ENCODE assay signal across 21 mouse cellular contexts in the genomic region with DNA sequence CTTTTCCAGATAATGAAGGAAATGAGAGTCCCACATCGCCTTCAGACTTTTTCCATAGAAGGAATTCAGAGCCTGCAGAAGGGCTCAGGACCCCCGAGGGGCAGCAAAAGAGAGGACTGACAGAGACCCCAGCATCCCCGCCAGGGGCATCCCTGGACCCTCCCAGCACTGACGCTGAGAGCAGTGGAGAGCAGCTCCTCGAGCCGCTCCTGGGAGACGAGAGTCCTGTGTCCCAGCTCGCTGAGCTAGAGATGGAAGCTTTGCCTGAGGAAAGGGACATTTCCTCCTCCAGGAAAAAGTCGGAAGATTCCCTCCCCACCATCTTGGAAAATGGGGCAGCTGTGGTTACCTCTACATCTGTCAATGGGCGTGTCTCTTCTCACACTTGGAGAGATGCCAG. TPM values are rescaled to one million over a fixed set of nuclear protein-coding genes. Genes with fewer than 3 reads are reported as not detected.
DNase-seq lines count a peak whose midpoint lies in the region; ATAC-seq and TF ChIP-seq lines count a peak whose summit lies in the region.
"Had no signal": no experiment of that assay in that cellular context is flagged by ENCODE, and none has a peak within 500 bp of the region (broad histone marks: within the 10 kb centered on the region; RNA-seq: fewer than 3 reads in every experiment).

No protein-coding gene starts in this region.

- H3K36me3 ChIP-seq in liver, embryonic 11.5 days (ENCODE audit: control insufficient read depth, insufficient read depth, low read length) = peaks cover 51% of the 10 kb centered on the region
- H3K36me3 ChIP-seq in E14TG2a.4 (ENCODE audit: insufficient read depth, low read length) = peaks cover 67% of the 10 kb centered on the region

- peak; percentile 31 for DNase-seq in cerebellum, adult 11 months
- DNase-seq in cerebellum, postnatal 14 days = no peak
- DNase-seq in cerebellum, adult 9-11 months = peak; percentile 60
- no peak for DNase-seq in liver, embryonic 11.5 days (ENCODE audit: low spot score)
- DNase-seq in liver = no peak
- DNase-seq: adrenal gland, postnatal 14 days; B cell, adult 2 months; cerebellum, postnatal 36 days; gastrocnemius, postnatal 10 days; heart, adult 18-20 months; heart, postnatal 10 days had no signal

- H3K4me2 ChIP-seq in liver, embryonic 11.5 days = no peak overlapping the region; the same call in 1 of the 2 replicates
- H3K4me2 ChIP-seq: embryonic facial prominence, embryonic 15.5 days; forebrain, embryonic 15.5 days; hindbrain, embryonic 13.5 days had no signal

- no peaks in the 10 kb centered on the region for H3K27me3 ChIP-seq in liver, embryonic 11.5 days (replicated peaks; ENCODE audit: control insufficient read depth, insufficient read depth, low read length)
- H3K27me3 ChIP-seq in E14TG2a.4 (ENCODE audit: insufficient read depth, low read length) = no peaks in the 10 kb centered on the region
- H3K27me3 ChIP-seq: embryonic facial prominence, embryonic 15.5 days; forebrain, embryonic 15.5 days had no signal

- 87% methylated on average over 10 of the region's 10 CpGs for WGBS in liver, embryonic 11.5 days

- TF ChIP-seq CTCF in E14TG2a.4 (conservative IDR thresholded peaks at IDR 0.05; ENCODE audit: low read length) = no peak

- no peak overlapping the region for H3K4me3 ChIP-seq in liver, embryonic 11.5 days (ENCODE audit: low read depth, low read length)
- peak overlapping the region; percentile 80 for H3K4me3 ChIP-seq in E14TG2a.4 (replicated peaks; ENCODE audit: low read length)
- H3K4me3 ChIP-seq: embryonic facial prominence, embryonic 15.5 days; erythroblast, embryonic 14.5 days; forebrain, embryonic 15.5 days; heart, embryonic 10.5 days; hindbrain, embryonic 13.5 days had no signal

- ATAC-seq in cerebellum, adult (ENCODE audit: insufficient number of reproducible peaks, low FRiP score, low TSS enrichment) = no peak
- ATAC-seq in liver, embryonic 11.5 days (replicated peaks; ENCODE audit: low FRiP score) = no peak
- no peak for ATAC-seq in activated CD4-positive, CD25-positive, alpha-beta regulatory T cell, adult 4 months
- ATAC-seq: CD4-positive, CD25-positive, alpha-beta regulatory T cell, adult 4 months; forebrain, embryonic 15.5 days; hindbrain, postnatal 0 days had no signal

- H3K27ac ChIP-seq in liver, embryonic 11.5 days (ENCODE audit: low read depth, low read length) = 0 out of 2 replicates have a peak overlapping the region, but pooled peaks have one; percentile 13
- H3K27ac ChIP-seq: embryonic facial prominence, embryonic 15.5 days; forebrain, embryonic 15.5 days; heart, embryonic 10.5 days; hindbrain, embryonic 13.5 days; hindbrain, postnatal 0 days had no signal

- H3K4me1 ChIP-seq in liver, embryonic 11.5 days (replicated peaks; ENCODE audit: control insufficient read depth, insufficient read depth, low read length) = peaks cover 24% of the 10 kb centered on the region
- H3K4me1 ChIP-seq in E14TG2a.4 (replicated peaks; ENCODE audit: low read depth, low read length) = peaks cover 71% of the 10 kb centered on the region

- H3K9ac ChIP-seq in liver, embryonic 11.5 days (ENCODE audit: low read depth, low read length) = no peak overlapping the region
- H3K9ac ChIP-seq: embryonic facial prominence, embryonic 15.5 days; forebrain, embryonic 15.5 days; hindbrain, embryonic 13.5 days had no signal

- H3K9me3 ChIP-seq in liver, embryonic 11.5 days (ENCODE audit: control insufficient read depth, low read length) = 0 out of 2 replicates have a peak, but pooled peaks cover 2% of the 10 kb centered on the region
- H3K9me3 ChIP-seq in E14TG2a.4 (ENCODE audit: low read length) = no peaks in the 10 kb centered on the region
- H3K9me3 ChIP-seq: embryonic facial prominence, embryonic 15.5 days; forebrain, embryonic 15.5 days; heart, embryonic 10.5 days; hindbrain, embryonic 13.5 days had no signal

RNA-seq across cellular contexts. Expression of a gene that starts 2.4 kb away (rescaled TPM):
- 28.1 and 29.1 TPM in 2 replicates for polyA plus RNA-seq in liver, embryonic 11.5 days (2014; fragmentation: Nextera tagmentation; extraction: Ambion mirVana)
- 100 to 1,000 TPM; 299 to 436 TPM for polyA plus RNA-seq in activated CD4-positive, CD25-positive, alpha-beta regulatory T cell, adult 4 months (2017; shearing (Covaris generic))

RNA-seq across cellular contexts. Expression of a gene that starts 2.4 kb away (rescaled TPM):
- polyA plus RNA-seq in liver, embryonic 11.5 days (2014; fragmentation: Nextera tagmentation; extraction: Ambion mirVana) = 12.4 and 13.0 TPM in 2 replicates
- 1 to 10 TPM; 4.1 to 4.7 TPM for polyA plus RNA-seq in activated CD4-positive, CD25-positive, alpha-beta regulatory T cell, adult 4 months (2017; shearing (Covaris generic))

RNA-seq across cellular contexts. Expression of a gene that starts 4.0 kb away (rescaled TPM):
- 46.9 and 52.9 TPM in 2 replicates for polyA plus RNA-seq in liver, embryonic 11.5 days (2014; fragmentation: Nextera tagmentation; extraction: Ambion mirVana)
- 100 to 1,000 TPM in 1 of 2 experiments, 10 to 100 TPM in 1; 97.4 to 149 TPM for polyA plus RNA-seq in activated CD4-positive, CD25-positive, alpha-beta regulatory T cell, adult 4 months (2017; shearing (Covaris generic))

RNA-seq across cellular contexts. Expression of a gene that starts 8.3 kb away (rescaled TPM):
- polyA plus RNA-seq in liver, embryonic 11.5 days (2014; fragmentation: Nextera tagmentation; extraction: Ambion mirVana) = 1.8 and 2.2 TPM in 2 replicates
- 10 to 100 TPM in 1 of 2 experiments, 1 to 10 TPM in 1; 6.5 to 15.4 TPM for polyA plus RNA-seq in activated CD4-positive, CD25-positive, alpha-beta regulatory T cell, adult 4 months (2017; shearing (Covaris generic))
- polyA plus RNA-seq: erythroblast, embryonic 14.5 days had no signal

RNA-seq across cellular contexts. Expression of a gene that starts 16.1 kb away (rescaled TPM):
- polyA plus RNA-seq in liver, embryonic 11.5 days (2014; fragmentation: Nextera tagmentation; extraction: Ambion mirVana) = 22.1 and 25.6 TPM in 2 replicates
- polyA plus RNA-seq in activated CD4-positive, CD25-positive, alpha-beta regulatory T cell, adult 4 months (2017; shearing (Covaris generic)) = 10 to 100 TPM; 26.5 to 34.3 TPM

Comparison
In these comparisons a context has a peak if more than half of its experiments do, and no peak if none do; other contexts are left out.
1. DNase-seq: peak in cerebellum, adult 11 months (single experiment) and cerebellum, adult 9-11 months (single experiment); none in cerebellum, postnatal 14 days (0 of 2), liver, embryonic 11.5 days (single experiment) and liver (single experiment).